Mouse (Mus musculus): ENCODE measurements at regions not wholly inside any gene's neighbourhood (a gene's known extent, or its start where the extent isn't known, plus 50 kb on each side); places are given as distances from the start of the nearest gene placed in this dataset.

- no peak for TF ChIP-seq GATA1 (IDR thresholded peaks at IDR 0.05; ENCODE audit: borderline replicate concordance, low read length)
- no peak for TF ChIP-seq FLI1 (IDR thresholded peaks at IDR 0.05; ENCODE audit: low read length)
Observed at GRCm38 (mm10) chr4:127678437-127678836, 292.3 kb downstream of the CK137956 start.
